Mouse (Mus musculus) forebrain, embryonic 10.5 days (tissue): Measurements from ENCODE around the gene Nf1. TPM values are rescaled to one million over a fixed set of nuclear protein-coding genes. Genes with fewer than 3 reads are reported as not detected.
A peak's percentile ranks its signal among the peaks of the same experiment; 100 is the strongest.

ENCODE experiments used
- DNase-seq: peaks from one replicate; pipeline ENCODE4 v3.0.0-alpha.2; 2017; ENCODE audit warnings: low spot score; ENCODE audit errors: extremely low spot score
- H3K27ac ChIP-seq: fragments of 300-500 bp; sonication (generic); 2 replicates; pipeline ENCODE4 v1.5.1; 2016; ENCODE audit warnings: mild to moderate bottlenecking
- H3K27me3 ChIP-seq: fragments of 300-500 bp; sonication (generic); 2 replicates; pipeline ENCODE4 v1.6.1; 2016; ENCODE audit warnings: mild to moderate bottlenecking; ENCODE audit not compliant: poor library complexity, severe bottlenecking
- H3K36me3 ChIP-seq: fragments of 300-500 bp; sonication (generic); replicated peaks from 2 replicates; pipeline ENCODE4 v1.6.1; 2016; ENCODE audit warnings: mild to moderate bottlenecking, moderate library complexity
- H3K4me1 ChIP-seq: fragments of 300-500 bp; sonication (generic); 2 replicates; pipeline ENCODE4 v1.6.1; 2016
- H3K4me3 ChIP-seq: fragments of 300-500 bp; sonication (generic); 2 replicates; pipeline ENCODE4 v1.5.1; 2016; ENCODE audit warnings: mild to moderate bottlenecking, moderate library complexity
- H3K9me3 ChIP-seq: fragments of 300-500 bp; sonication (generic); 2 replicates; pipeline ENCODE4 v1.6.1; 2016; ENCODE audit warnings: mild to moderate bottlenecking, moderate library complexity
- WGBS: fragments of 180-500 bp; shearing (Covaris S2); methylation state at CpG from one replicate; pipeline ENCODE4 v1.1.7; 2016; 5-methylcytosine and 5-hydroxymethylcytosine counted together
- polyA plus RNA-seq: library from polyadenylated mRNA; unstranded; fragments of >200 nt; fragmentation: Nextera tagmentation; extraction: Ambion mirVana; gene quantifications from 2 replicates; pipeline ENCODE4 v1.2.1, GENCODE M21; 2016

Nf1 gene
- polyA plus RNA-seq, 1 experiment from 2014 or later: 7.4 TPM

DNA sequence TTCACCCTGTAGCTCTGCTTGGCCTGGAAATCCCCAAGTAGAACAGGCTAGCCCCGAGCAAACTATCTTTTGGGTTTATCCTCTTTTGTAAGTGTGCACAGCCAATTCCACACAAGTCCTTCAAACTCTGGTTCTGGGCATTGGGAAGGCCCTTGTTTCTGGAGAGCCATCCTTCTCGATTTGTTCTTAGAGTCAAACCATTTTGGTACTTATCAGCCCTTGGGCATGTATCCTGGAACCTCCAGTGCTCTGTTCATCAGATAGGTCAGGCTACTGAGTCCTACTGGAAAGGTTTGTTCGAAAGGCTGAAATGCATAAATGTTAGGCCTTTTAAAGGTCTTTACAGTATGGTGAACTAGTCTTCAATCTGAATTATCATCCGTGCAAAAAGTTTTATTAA, 872 bp upstream of the Nf1 start:
- Histone ChIP-seq H3K4me3 (peak overlapping the region; percentile 93), H3K27ac (peak overlapping the region; percentile 100), H3K9me3 (peaks cover 4% of the 10 kb centered on the region; the same call in 1 of the 2 replicates), H3K27me3 (peaks cover 13% of the 10 kb centered on the region), H3K4me1 (peaks cover 32% of the 10 kb centered on the region), H3K36me3 (peaks cover 25% of the 10 kb centered on the region)
- 53% methylated on average over 4 of the region's 4 CpGs for WGBS
- no peak for DNase-seq

DNA sequence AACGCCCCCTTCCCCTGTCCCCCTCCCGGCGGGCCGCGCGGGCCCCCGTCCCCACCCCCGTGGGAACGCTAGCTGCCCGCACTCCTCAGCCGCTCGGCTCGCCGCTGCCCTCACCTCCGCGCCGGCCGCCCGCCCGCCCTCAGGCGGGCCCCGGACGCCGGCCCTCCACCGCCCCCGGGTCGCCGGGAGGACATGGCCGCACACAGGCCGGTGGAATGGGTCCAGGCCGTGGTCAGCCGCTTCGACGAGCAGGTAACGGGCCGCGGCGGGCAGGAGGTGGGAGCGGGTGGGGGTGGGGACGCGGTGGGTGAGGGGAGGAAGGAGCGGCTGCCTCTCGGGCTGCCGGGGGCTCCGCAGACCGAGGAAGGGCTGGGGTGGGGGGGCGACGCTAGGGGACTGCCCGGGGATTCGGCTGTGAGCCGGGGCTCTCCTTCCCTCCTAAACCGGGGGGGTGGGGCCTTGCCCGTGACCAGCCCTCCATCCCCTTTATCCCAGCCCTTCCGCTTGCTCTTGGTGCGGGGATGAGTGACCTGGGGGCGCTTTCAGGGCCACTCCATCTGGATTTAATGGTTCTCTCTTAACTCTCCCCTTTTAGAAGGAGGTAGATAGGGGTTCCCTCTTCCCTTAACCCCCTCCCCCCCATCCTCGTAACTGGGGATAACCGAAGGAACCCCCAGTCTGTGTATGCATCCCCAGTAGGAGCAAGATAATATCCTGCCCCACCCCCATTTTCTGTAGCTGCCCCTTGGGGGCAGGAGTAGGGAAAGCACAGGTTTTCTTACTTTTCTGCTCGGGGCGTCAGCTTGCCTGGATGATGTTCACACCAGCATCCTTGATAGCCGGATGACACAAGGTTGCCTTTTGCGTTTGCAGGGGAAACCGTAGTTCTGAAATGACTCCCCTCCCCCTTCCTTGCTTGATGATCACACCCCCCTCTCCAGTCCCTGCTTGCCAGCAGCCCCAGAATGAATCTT, 602 bp downstream of the Nf1 start:
- H3K27ac ChIP-seq: peak overlapping the region; percentile 100
- peaks cover 38% of the 10 kb centered on the region for H3K36me3 ChIP-seq
- H3K27me3 ChIP-seq: peaks cover 13% of the 10 kb centered on the region
- under 1% methylated on average over 45 of the region's 63 CpGs for WGBS
- peaks cover 4% of the 10 kb centered on the region; the same call in 1 of the 2 replicates for H3K9me3 ChIP-seq
- peak overlapping the region; percentile 93 for H3K4me3 ChIP-seq
- H3K4me1 ChIP-seq: peaks cover 28% of the 10 kb centered on the region
- peak; percentile 58 for DNase-seq

DNA sequence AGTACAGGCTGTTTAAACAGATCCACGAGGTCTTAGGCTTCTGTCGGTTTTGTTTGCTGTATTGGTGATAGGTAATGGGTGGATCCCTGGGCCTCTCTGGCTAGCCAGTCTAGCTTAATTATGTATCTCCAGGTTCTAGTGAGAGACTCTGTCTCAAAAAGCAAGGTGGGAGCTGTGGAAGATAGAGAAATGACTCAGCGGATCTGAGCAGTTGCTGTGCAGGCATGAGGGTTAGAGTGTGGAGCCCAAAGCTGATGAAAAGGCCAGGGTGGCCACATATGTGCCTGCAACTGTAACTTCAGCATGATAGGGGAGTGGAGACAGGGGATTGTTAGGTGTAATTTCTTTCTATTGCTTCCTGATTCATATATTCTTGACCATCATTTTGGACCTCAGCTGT, 17.5 kb downstream of the Nf1 start:
- no peak for DNase-seq
- Histone ChIP-seq H3K4me3 (no peak overlapping the region), H3K9me3 (no peaks in the 10 kb centered on the region), H3K27ac (no peak overlapping the region), H3K27me3 (no peaks in the 10 kb centered on the region), H3K36me3 (peaks cover 9% of the 10 kb centered on the region), H3K4me1 (no peaks in the 10 kb centered on the region)
- 93% methylated on average over 3 of the region's 3 CpGs for WGBS

DNA sequence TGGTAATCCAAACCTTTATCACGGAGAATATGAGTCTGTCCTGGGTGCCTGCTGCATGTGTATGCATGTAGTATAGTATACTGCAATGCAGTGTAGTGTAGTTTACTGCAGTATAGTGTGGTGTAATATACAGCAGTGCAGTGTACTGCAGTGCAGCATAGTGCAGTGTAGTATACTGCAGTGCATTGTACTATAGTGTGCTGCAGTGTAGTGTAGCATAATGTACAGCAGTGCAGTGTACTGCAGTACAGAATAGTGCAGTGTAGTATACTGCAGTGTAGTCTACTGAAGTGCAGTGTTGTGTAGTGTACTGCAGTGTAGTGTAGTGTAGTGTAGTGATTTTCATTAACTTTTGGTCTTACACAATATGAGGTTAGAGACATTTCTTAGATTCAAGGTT, 17.9 kb downstream of the Nf1 start:
- H3K9me3 ChIP-seq: no peaks in the 10 kb centered on the region
- H3K4me3 ChIP-seq: no peak overlapping the region
- no peaks in the 10 kb centered on the region for H3K4me1 ChIP-seq
- no peak for DNase-seq
- peaks cover 9% of the 10 kb centered on the region for H3K36me3 ChIP-seq
- no peaks in the 10 kb centered on the region for H3K27me3 ChIP-seq
- H3K27ac ChIP-seq: no peak overlapping the region
- 94% methylated on average over 1 of the region's 1 CpGs for WGBS

DNA sequence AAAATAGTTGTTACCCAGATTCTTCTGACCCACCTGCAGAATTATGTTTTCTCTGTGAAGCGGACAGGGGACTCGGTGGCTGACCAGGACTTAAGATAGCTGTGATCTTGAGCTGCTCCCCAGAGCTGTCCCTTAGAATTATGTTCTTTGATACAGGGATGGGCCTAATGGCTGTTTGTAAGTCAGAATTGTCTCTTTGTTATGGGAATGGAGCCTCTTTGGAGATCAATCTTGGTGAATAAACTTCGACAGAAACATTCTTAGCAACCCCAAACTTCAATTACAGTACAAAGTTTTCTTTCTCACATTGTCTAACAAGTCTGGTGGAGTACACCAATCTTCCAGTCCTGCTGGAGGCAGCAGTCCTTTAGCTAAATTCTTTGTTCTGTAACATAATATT, 25.5 kb downstream of the Nf1 start:
- Histone ChIP-seq H3K27ac (no peak overlapping the region), H3K9me3 (no peaks in the 10 kb centered on the region), H3K27me3 (no peaks in the 10 kb centered on the region), H3K36me3 (peaks cover 15% of the 10 kb centered on the region), H3K4me1 (peaks cover 8% of the 10 kb centered on the region), H3K4me3 (no peak overlapping the region)
- 94% methylated on average over 3 of the region's 3 CpGs for WGBS
- DNase-seq: no peak

DNA sequence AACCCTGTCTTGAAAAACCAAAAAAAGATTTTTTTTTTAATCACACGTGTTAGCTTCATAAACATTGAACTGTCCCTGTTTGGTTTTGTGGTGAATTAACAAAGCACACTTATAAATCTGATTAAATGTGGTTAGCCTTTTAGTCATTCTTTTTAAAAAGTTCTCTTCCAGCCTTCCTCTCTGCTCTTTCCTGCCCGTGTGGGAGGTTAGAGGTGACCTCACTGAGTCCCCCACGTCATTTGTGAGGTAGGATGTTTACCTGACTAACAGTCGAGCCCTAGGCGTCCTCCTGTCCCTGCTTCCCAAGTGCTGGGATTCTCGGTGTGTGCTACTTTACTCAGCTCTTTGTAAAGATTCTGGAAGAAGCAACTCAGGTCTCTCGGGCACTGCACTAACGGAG, 26.8 kb downstream of the Nf1 start:
- H3K9me3 ChIP-seq: no peaks in the 10 kb centered on the region
- H3K27me3 ChIP-seq: no peaks in the 10 kb centered on the region
- peaks cover 8% of the 10 kb centered on the region for H3K4me1 ChIP-seq
- DNase-seq: no peak
- no peak overlapping the region for H3K27ac ChIP-seq
- WGBS: 68% methylated on average over 8 of the region's 8 CpGs
- H3K4me3 ChIP-seq: no peak overlapping the region
- peaks cover 16% of the 10 kb centered on the region for H3K36me3 ChIP-seq

DNA sequence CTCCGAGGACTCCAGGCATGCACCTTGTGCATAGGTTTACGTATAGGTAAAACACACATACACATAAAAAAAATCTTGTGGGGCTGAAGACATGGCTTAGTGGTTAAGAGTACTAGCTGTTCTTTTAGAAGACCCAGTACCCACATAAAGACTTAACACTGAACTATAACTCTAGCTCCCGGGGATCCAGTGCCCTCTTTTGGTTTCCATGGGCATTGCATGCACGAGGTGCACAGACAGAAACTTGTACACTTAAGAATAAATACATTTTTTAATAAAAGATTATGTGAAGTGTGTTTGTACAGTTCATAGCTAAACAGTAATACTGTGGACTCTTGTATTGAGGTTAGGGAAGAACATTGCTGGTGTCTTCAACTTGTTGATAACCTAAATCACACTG, 33.5 kb downstream of the Nf1 start:
- Histone ChIP-seq H3K4me3 (no peak overlapping the region), H3K27ac (no peak overlapping the region), H3K36me3 (peaks cover 25% of the 10 kb centered on the region), H3K4me1 (no peaks in the 10 kb centered on the region), H3K27me3 (no peaks in the 10 kb centered on the region), H3K9me3 (no peaks in the 10 kb centered on the region)
- DNase-seq: no peak
- 89% methylated on average over 4 of the region's 4 CpGs for WGBS

DNA sequence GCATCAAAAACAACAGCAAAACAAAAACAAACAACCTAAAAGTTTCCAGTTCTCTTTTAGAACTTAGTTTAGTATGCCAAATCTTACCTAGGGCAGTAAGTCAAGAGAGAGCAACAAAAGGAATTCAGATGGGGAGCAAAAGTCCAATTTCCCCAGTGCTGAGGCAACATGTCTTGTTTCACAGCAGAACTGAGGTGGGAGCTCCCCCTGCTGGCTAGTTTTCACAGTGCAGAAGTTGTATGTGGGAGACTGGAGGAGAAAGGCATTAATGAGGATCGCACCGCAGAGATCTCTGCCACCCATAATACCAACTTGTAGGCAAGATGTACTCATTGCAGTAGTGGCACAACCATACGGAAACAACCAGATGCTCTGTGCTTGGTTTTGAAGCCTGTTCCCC, 58.8 kb downstream of the Nf1 start:
- DNase-seq: peak; percentile 76
- peaks cover 80% of the 10 kb centered on the region for H3K36me3 ChIP-seq
- 65% methylated on average over 3 of the region's 3 CpGs for WGBS
- H3K27me3 ChIP-seq: no peaks in the 10 kb centered on the region
- H3K27ac ChIP-seq: no peak overlapping the region
- no peaks in the 10 kb centered on the region for H3K9me3 ChIP-seq
- H3K4me1 ChIP-seq: no peaks in the 10 kb centered on the region
- no peak overlapping the region for H3K4me3 ChIP-seq

DNA sequence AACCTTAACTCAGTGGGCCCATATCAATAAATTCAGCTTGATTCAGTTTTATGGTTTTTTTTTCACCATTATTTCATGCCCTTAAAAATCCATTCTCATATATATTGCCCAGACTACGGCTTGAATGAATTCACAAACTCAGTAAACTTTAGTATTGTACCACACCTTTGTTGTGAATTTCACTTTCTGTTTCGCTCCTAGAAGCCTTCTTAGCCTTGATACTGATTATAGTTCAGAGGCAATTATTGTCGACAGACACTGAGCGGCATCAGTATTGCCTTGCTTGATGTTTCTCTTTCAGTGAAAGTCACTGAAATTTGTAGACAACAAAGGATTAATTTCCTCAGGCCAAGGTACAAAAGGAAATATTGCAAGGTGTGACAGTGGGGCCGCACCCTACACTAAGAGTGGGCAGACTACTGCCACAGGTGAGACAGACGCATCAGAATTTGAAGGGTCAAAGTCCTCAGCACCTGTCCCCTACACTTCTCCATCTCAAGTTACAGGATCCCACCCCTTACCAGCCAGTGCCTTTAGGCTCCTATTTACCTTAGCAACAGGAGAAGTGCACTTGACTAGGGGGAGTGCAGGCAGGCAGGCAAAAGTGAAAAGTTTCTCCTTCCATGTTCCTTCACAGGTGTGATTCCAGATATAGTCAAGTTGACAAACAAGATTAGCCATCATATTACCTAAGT, 64.3 kb downstream of the Nf1 start:
- WGBS: 93% methylated on average over 6 of the region's 6 CpGs
- H3K36me3 ChIP-seq: peaks cover 84% of the 10 kb centered on the region

DNA sequence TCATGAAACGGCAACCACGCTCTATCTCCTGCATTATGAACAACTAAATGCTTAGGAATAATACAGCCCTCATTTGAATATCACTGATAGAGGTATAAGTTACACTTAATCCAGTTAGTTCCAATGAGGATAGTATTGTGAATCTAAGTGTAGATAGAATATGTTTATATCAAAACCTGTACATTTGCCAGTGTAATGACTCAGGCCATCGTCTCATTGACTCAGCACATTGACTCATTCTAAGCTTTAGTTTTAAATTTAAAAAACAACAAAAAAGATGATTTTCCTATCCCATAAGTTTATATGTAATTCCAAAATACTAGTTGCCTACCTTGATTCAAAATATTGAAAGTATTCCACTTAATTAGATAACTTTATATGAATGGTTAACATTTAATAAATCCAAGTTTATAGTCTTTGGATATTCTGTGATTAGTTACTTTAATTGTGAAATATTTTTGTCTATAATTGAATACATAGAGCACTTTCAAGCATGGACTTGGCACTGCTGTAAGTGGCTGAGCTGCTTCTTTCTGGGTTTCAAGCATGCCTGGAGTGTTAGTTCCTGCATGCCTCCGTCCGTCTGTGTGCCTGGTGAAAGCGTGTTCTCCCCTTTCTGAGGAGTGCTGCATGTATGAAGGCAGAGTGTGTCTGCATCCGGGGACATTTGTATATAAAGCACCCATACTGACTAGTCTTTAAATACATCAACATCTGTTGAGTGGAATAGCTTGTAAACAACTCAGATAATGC, 74.4 kb downstream of the Nf1 start:
- Histone ChIP-seq H3K9me3 (no peaks in the 10 kb centered on the region), H3K36me3 (peaks cover 70% of the 10 kb centered on the region), H3K4me3 (no peak overlapping the region), H3K4me1 (no peaks in the 10 kb centered on the region), H3K27me3 (no peaks in the 10 kb centered on the region), H3K27ac (no peak overlapping the region)
- WGBS: 96% methylated on average over 7 of the region's 7 CpGs
- DNase-seq: no peak

More for the DNA sequence above, 64.3 kb downstream of the Nf1 start:
- DNase-seq: no peak
- Histone ChIP-seq H3K9me3 (no peaks in the 10 kb centered on the region), H3K27ac (no peak overlapping the region), H3K4me1 (no peaks in the 10 kb centered on the region), H3K27me3 (no peaks in the 10 kb centered on the region), H3K4me3 (no peak overlapping the region)

DNA sequence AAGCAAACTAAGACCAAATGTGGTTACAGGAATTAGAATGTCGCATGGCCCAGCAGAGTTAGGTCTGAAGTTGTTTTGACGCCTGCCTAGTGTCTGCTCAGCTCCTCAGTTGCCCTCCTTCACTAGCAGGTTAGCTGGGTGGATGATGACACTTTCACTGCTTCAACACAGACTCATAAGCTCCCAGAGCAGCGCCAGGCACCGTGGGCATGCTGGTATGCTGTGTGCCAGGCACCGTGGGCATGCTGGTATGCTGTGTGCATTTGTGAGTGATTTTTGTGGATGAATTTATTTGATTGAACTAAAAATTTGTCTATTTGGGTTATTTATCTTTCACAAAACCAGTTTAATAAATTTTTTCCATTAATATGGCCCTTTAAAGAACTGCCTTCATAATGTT, 83.0 kb downstream of the Nf1 start:
- no peaks in the 10 kb centered on the region for H3K9me3 ChIP-seq
- WGBS: 96% methylated on average over 5 of the region's 5 CpGs

DNA sequence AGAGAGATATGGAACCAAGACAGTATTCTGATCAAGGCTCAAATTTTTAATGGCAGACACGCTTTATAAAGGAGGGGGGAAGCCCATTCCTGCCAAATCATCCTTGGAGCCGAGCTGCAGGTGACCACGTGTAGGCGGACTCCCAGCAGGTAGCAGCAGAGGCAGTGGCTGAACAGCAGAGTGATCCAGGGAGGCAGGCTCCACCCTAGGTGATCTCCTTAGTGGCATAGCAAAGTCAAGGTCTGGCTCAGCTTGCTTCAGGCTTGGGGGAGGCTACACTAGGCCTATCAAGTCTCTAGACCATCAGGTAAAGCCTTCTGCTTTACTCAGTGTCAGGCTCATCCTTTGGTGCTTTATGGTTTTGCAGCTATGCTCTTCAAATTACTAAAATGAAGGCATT, 87.1 kb downstream of the Nf1 start:
- Histone ChIP-seq H3K4me3 (no peak overlapping the region), H3K9me3 (no peaks in the 10 kb centered on the region), H3K36me3 (peaks cover 40% of the 10 kb centered on the region), H3K27ac (no peak overlapping the region), H3K4me1 (peaks cover 9% of the 10 kb centered on the region), H3K27me3 (no peaks in the 10 kb centered on the region)
- DNase-seq: no peak
- 58% methylated on average over 4 of the region's 4 CpGs for WGBS

More for the DNA sequence above, 83.0 kb downstream of the Nf1 start:
- Histone ChIP-seq H3K27ac (no peak overlapping the region), H3K36me3 (peaks cover 41% of the 10 kb centered on the region), H3K4me1 (peaks cover 3% of the 10 kb centered on the region), H3K4me3 (no peak overlapping the region), H3K27me3 (no peaks in the 10 kb centered on the region)
- DNase-seq: no peak
